Mouse (Mus musculus): Measurements from ENCODE around the gene Txnrd3. TPM values are rescaled to one million over a fixed set of nuclear protein-coding genes. Genes with fewer than 3 reads are reported as not detected.
A peak's percentile ranks its signal among the peaks of the same experiment; 100 is the strongest.

The Txnrd3 gene
- polyA plus RNA-seq, 1 experiment from 2014 or later = 10.9 TPM

- Histone ChIP-seq H3K27me3 (replicated peaks) (no peaks in the 10 kb centered on the region), H3K9me3 (no peaks in the 10 kb centered on the region), H3K4me1 (no peaks in the 10 kb centered on the region), H3K4me2 (replicated peaks) (no peak overlapping the region), H3K9ac (no peak overlapping the region), H3K4me3 (no peak overlapping the region), H3K27ac (no peak overlapping the region), H3K36me3 (peaks cover 5% of the 10 kb centered on the region)
- ATAC-seq (ENCODE audit: low FRiP score, low read depth) = peak; percentile 63; the same call in 1 of the 2 replicates
- 8% methylated on average over 8 of the region's 8 CpGs for WGBS
Observed at GRCm38 (mm10) chr6:89680155-89680554, 36.4 kb downstream of the Txnrd3 start.

- H3K36me3 ChIP-seq = no peaks in the 10 kb centered on the region
- no peak overlapping the region for H3K9ac ChIP-seq
- ATAC-seq (ENCODE audit: low FRiP score, low read depth) = no peak
- no peaks in the 10 kb centered on the region for H3K27me3 ChIP-seq (replicated peaks)
- no peak overlapping the region for H3K27ac ChIP-seq
- H3K4me1 ChIP-seq = no peaks in the 10 kb centered on the region
- no peak overlapping the region for H3K4me2 ChIP-seq (replicated peaks)
- WGBS = 75% methylated on average over 1 of the region's 1 CpGs
- H3K4me3 ChIP-seq = no peak overlapping the region
- H3K9me3 ChIP-seq = no peaks in the 10 kb centered on the region
Observed at GRCm38 (mm10) chr6:89684231-89684630, 40.4 kb downstream of the Txnrd3 start.

GRCm38 (mm10) chr6:89687100-89687499, 43.3 kb downstream of the Txnrd3 start:
- Histone ChIP-seq H3K36me3 (no peaks in the 10 kb centered on the region), H3K9me3 (no peaks in the 10 kb centered on the region)

GRCm38 (mm10) chr6:89706624-89707023, 62.8 kb downstream of the Txnrd3 start:
- H3K9ac ChIP-seq = no peak overlapping the region
- 76% methylated on average over 2 of the region's 2 CpGs for WGBS
- H3K4me1 ChIP-seq = no peaks in the 10 kb centered on the region
- H3K27me3 ChIP-seq (replicated peaks) = no peaks in the 10 kb centered on the region
- ATAC-seq (ENCODE audit: low FRiP score, low read depth) = no peak
- no peak overlapping the region for H3K4me2 ChIP-seq (replicated peaks)
- H3K9me3 ChIP-seq = no peaks in the 10 kb centered on the region; the same call in 1 of the 2 replicates
- H3K27ac ChIP-seq = no peak overlapping the region
- no peak overlapping the region for H3K4me3 ChIP-seq
- H3K36me3 ChIP-seq = no peaks in the 10 kb centered on the region

More at GRCm38 (mm10) chr6:89687100-89687499, 43.3 kb downstream of the Txnrd3 start:
- H3K4me3 ChIP-seq = no peak overlapping the region
- H3K27me3 ChIP-seq (replicated peaks) = no peaks in the 10 kb centered on the region
- H3K27ac ChIP-seq = no peak overlapping the region
- 85% methylated on average over 1 of the region's 1 CpGs for WGBS
- ATAC-seq (ENCODE audit: low FRiP score, low read depth) = no peak
- H3K4me2 ChIP-seq (replicated peaks) = no peak overlapping the region
- no peaks in the 10 kb centered on the region for H3K4me1 ChIP-seq
- no peak overlapping the region for H3K9ac ChIP-seq

- Histone ChIP-seq H3K9ac (no peak within 1 kb of the TSS), H3K9me3 (no peaks in the 10 kb centered on the region; the same call in 1 of the 2 replicates), H3K4me2 (replicated peaks) (no peak within 1 kb of the TSS), H3K36me3 (no peaks in the 10 kb centered on the region), H3K4me3 (no peak within 1 kb of the TSS), H3K27me3 (replicated peaks) (no peaks in the 10 kb centered on the region), H3K27ac (no peak within 1 kb of the TSS), H3K4me1 (no peaks in the 10 kb centered on the region)
- WGBS = 81% methylated on average over 4 of the region's 4 CpGs
- ATAC-seq (ENCODE audit: low FRiP score, low read depth) = no peak
Observed at GRCm38 (mm10) chr6:89707240-89707639, 63.5 kb downstream of the Txnrd3 start, which contains the start of gene Vmn1r40. Gene Vmn1r40 (plus strand): TSS chr6:89707540.

GRCm38 (mm10) chr6:89718051-89718450, 74.3 kb downstream of the Txnrd3 start:
- Histone ChIP-seq H3K4me2 (replicated peaks) (no peak overlapping the region), H3K9ac (no peak overlapping the region), H3K4me1 (no peaks in the 10 kb centered on the region), H3K9me3 (no peaks in the 10 kb centered on the region), H3K27me3 (replicated peaks) (no peaks in the 10 kb centered on the region), H3K27ac (no peak overlapping the region), H3K36me3 (no peaks in the 10 kb centered on the region), H3K4me3 (no peak overlapping the region)
- no peak for ATAC-seq (ENCODE audit: low FRiP score, low read depth)

Other genes with a start within 250 kb of the Txnrd3 start
- gene Chchd6, start 48.3 kb upstream of the Txnrd3 start, polyA plus RNA-seq (2016; fragmentation: Nextera tagmentation; extraction: Ambion mirVana) = 79.9 and 80.9 TPM in 2 replicates
- gene Vmn1r40, start 63.6 kb downstream of the Txnrd3 start, polyA plus RNA-seq (2016; fragmentation: Nextera tagmentation; extraction: Ambion mirVana) = not detected in 2 replicates
- not detected in 2 replicates for gene Vmn1r41, start 96.8 kb downstream of the Txnrd3 start, polyA plus RNA-seq (2016; fragmentation: Nextera tagmentation; extraction: Ambion mirVana)
- not detected in 2 replicates for gene Vmn1r42, start 232.4 kb downstream of the Txnrd3 start, polyA plus RNA-seq (2016; fragmentation: Nextera tagmentation; extraction: Ambion mirVana)
- gene Vmn1r43, start 232.4 kb downstream of the Txnrd3 start, polyA plus RNA-seq (2016; fragmentation: Nextera tagmentation; extraction: Ambion mirVana) = not detected in 2 replicates
- gene Vmn1r44, start 239.7 kb downstream of the Txnrd3 start, polyA plus RNA-seq (2016; fragmentation: Nextera tagmentation; extraction: Ambion mirVana) = not detected in 2 replicates